Mouse (Mus musculus): ENCODE data around the gene Fsip1. TPM values are rescaled to one million over a fixed set of nuclear protein-coding genes. Genes with fewer than 3 reads are reported as not detected.

Gene Fsip1
- total and polyA plus RNA-seq, 3 experiments: 0.17 to 0.49 (median 0.47) TPM

- Histone ChIP-seq H3K4me1 (ENCODE audit: control insufficient read depth in 1 of 2, insufficient read depth in 2 of 2) (peaks cover 6 to 26% of the 10 kb centered on the region in 2 experiments; a peak in 3 of 4 replicates), H3K4me3 (replicated peaks in 1 of 3; ENCODE audit: low read depth in 2 of 3, low read length in 2 of 3, poor library complexity in 1 of 3) (no peak overlapping the region), H3K9me3 (replicated peaks; ENCODE audit: low read length) (peaks cover 3% of the 10 kb centered on the region), H3K79me2 (replicated peaks; ENCODE audit: control insufficient read depth, extremely low read depth, insufficient read depth, poor library complexity, severe bottlenecking) (no peaks in the 10 kb centered on the region), H3K9ac (ENCODE audit: insufficient read depth, low read depth) (no peak overlapping the region), H3K27me3 (replicated peaks) (no peaks in the 10 kb centered on the region), H3K4me2 (ENCODE audit: insufficient read depth, low read depth, poor library complexity, severe bottlenecking) (no peak overlapping the region), H3K27ac (ENCODE audit: insufficient read depth, low read depth) (no peak overlapping the region), H3K36me3 (replicated peaks in 1 of 2; ENCODE audit: control insufficient read depth in 1 of 2, insufficient read depth in 1 of 2, low read length in 1 of 2) (no peaks in the 10 kb centered on the region)
- dilution Hi-C loops (cut with MboI; ENCODE audit: extremely low pct_ligation_motif_present, extremely low pct_unique_long_range_greater_than_20kb, low sequenced_read_pairs) (no loop called here), in situ Hi-C loops (cut with MboI; ENCODE audit: low pct_ligation_motif_present, low pct_unique_long_range_greater_than_20kb, low sequenced_read_pairs) (loop anchor here (25.0 kb wide), 1 partner anchor 337 kb away; no protein-coding TSS in a partner anchor)
- no peak for DNase-seq (ENCODE audit: extremely low read depth)
- TF ChIP-seq TCF12 (IDR thresholded peaks at IDR 0.05; ENCODE audit: low read depth, low read length) (no peak), POLR2A (IDR thresholded peaks at IDR 0.05; ENCODE audit: low read depth, low read length) (no peak), ZMIZ1 (IDR thresholded peaks at IDR 0.05; ENCODE audit: low read depth, low read length) (no peak), MAZ (IDR thresholded peaks at IDR 0.05; ENCODE audit: low read depth, low read length) (no peak)
Measured at GRCm38 (mm10) chr2:118248966-118249365, 7.8 kb downstream of the Fsip1 start.

- peaks cover 3% of the 10 kb centered on the region for H3K9me3 ChIP-seq (replicated peaks; ENCODE audit: low read length)
- in situ Hi-C loops (cut with MboI; ENCODE audit: low pct_ligation_motif_present, low pct_unique_long_range_greater_than_20kb, low sequenced_read_pairs): loop anchor here (25.0 kb wide), 1 partner anchor 336 kb away; no protein-coding TSS in a partner anchor
- H3K27ac ChIP-seq (ENCODE audit: insufficient read depth, low read depth): no peak overlapping the region
Measured at GRCm38 (mm10) chr2:118248016-118248415, 8.8 kb downstream of the Fsip1 start.

GRCm38 (mm10) chr2:118245914-118246313, 10.9 kb downstream of the Fsip1 start:
- H3K4me1 ChIP-seq (ENCODE audit: control insufficient read depth in 1 of 2, insufficient read depth in 2 of 2): peaks cover 6 to 19% of the 10 kb centered on the region in 2 experiments; a peak in 3 of 4 replicates
- in situ Hi-C loops (cut with MboI; ENCODE audit: low pct_ligation_motif_present, low pct_unique_long_range_greater_than_20kb, low sequenced_read_pairs): loop anchor here (25.0 kb wide), 1 partner anchor 334 kb away; no protein-coding TSS in a partner anchor

More at GRCm38 (mm10) chr2:118248016-118248415, 8.8 kb downstream of the Fsip1 start:
- Histone ChIP-seq H3K27me3 (replicated peaks) (no peaks in the 10 kb centered on the region), H3K9ac (ENCODE audit: insufficient read depth, low read depth) (no peak overlapping the region), H3K79me2 (replicated peaks; ENCODE audit: control insufficient read depth, extremely low read depth, insufficient read depth, poor library complexity, severe bottlenecking) (no peaks in the 10 kb centered on the region), H3K36me3 (replicated peaks in 1 of 2; ENCODE audit: control insufficient read depth in 1 of 2, insufficient read depth in 1 of 2, low read length in 1 of 2) (no peaks in the 10 kb centered on the region), H3K4me2 (ENCODE audit: insufficient read depth, low read depth, poor library complexity, severe bottlenecking) (no peak overlapping the region), H3K4me1 (ENCODE audit: control insufficient read depth in 1 of 2, insufficient read depth in 2 of 2) (peaks cover 6 to 26% of the 10 kb centered on the region in 2 experiments; a peak in 3 of 4 replicates), H3K4me3 (replicated peaks in 1 of 3; ENCODE audit: low read depth in 2 of 3, low read length in 2 of 3, poor library complexity in 1 of 3) (no peak overlapping the region)
- no peak for TF ChIP-seq USF1 (IDR thresholded peaks at IDR 0.05; ENCODE audit: low read depth, low read length)
- TF ChIP-seq GABPA (IDR thresholded peaks at IDR 0.05; ENCODE audit: insufficient replicate concordance, low read depth, low read length): no peak
- no peak for TF ChIP-seq ZNF384 (IDR thresholded peaks at IDR 0.05; ENCODE audit: low read depth, low read length)
- dilution Hi-C loops (cut with MboI; ENCODE audit: extremely low pct_ligation_motif_present, extremely low pct_unique_long_range_greater_than_20kb, low sequenced_read_pairs): no loop called here
- DNase-seq (ENCODE audit: extremely low read depth): peak; percentile 23

More at GRCm38 (mm10) chr2:118245914-118246313, 10.9 kb downstream of the Fsip1 start:
- peak; percentile 77 for DNase-seq (ENCODE audit: extremely low read depth)
- TF ChIP-seq CTCF (conservative IDR thresholded peaks at IDR 0.05 in 1 of 2, IDR thresholded peaks at IDR 0.05 in 1 of 2; ENCODE audit: low read depth in 2 of 2, low read length in 2 of 2) (peak; percentile 81 to 89), RAD21 (IDR thresholded peaks at IDR 0.05; ENCODE audit: low read depth, low read length) (peak; percentile 45), POLR2AphosphoS2 (IDR thresholded peaks at IDR 0.05; ENCODE audit: low read depth, low read length) (no peak), SMC3 (IDR thresholded peaks at IDR 0.05; ENCODE audit: low read depth, low read length) (peak; percentile 73)
- Histone ChIP-seq H3K27ac (ENCODE audit: insufficient read depth, low read depth) (no peak overlapping the region), H3K9ac (ENCODE audit: insufficient read depth, low read depth) (no peak overlapping the region), H3K36me3 (replicated peaks in 1 of 2; ENCODE audit: control insufficient read depth in 1 of 2, insufficient read depth in 1 of 2, low read length in 1 of 2) (no peaks in the 10 kb centered on the region), H3K4me2 (ENCODE audit: insufficient read depth, low read depth, poor library complexity, severe bottlenecking) (no peak overlapping the region), H3K79me2 (replicated peaks; ENCODE audit: control insufficient read depth, extremely low read depth, insufficient read depth, poor library complexity, severe bottlenecking) (no peaks in the 10 kb centered on the region), H3K4me3 (replicated peaks in 1 of 3; ENCODE audit: low read depth in 2 of 3, low read length in 2 of 3, poor library complexity in 1 of 3) (no peak overlapping the region), H3K27me3 (replicated peaks) (no peaks in the 10 kb centered on the region), H3K9me3 (replicated peaks; ENCODE audit: low read length) (peaks cover 3% of the 10 kb centered on the region)
- dilution Hi-C loops (cut with MboI; ENCODE audit: extremely low pct_ligation_motif_present, extremely low pct_unique_long_range_greater_than_20kb, low sequenced_read_pairs): no loop called here

Data from CH12.LX (cell line).